Mouse (Mus musculus) embryonic stem cell, embryonic (primary cell): ENCODE results near the gene Cep41.

ENCODE experiments used
- CTCF ChIA-PET, 4 experiments: fragments of 300-600 bp in 2 of 4; fragments of 350-600 bp in 2 of 4; sonication (Branson Sonifier 250); formaldehyde crosslinking; loops; one replicate each; lab custom pipeline; 2022; ENCODE audit warnings: inconsistent platforms in 2 of 4; lab: Charles Lee
- POLR2A ChIA-PET, 4 experiments: fragments of 300-600 bp in 2 of 4; fragments of 350-600 bp in 2 of 4; sonication (Branson Sonifier 250); formaldehyde crosslinking; loops; one replicate each; lab custom pipeline; 2022; ENCODE audit warnings: antibody characterized with exemption in 4 of 4, inconsistent platforms in 1 of 4; lab: Charles Lee

Cep41 gene

DNA sequence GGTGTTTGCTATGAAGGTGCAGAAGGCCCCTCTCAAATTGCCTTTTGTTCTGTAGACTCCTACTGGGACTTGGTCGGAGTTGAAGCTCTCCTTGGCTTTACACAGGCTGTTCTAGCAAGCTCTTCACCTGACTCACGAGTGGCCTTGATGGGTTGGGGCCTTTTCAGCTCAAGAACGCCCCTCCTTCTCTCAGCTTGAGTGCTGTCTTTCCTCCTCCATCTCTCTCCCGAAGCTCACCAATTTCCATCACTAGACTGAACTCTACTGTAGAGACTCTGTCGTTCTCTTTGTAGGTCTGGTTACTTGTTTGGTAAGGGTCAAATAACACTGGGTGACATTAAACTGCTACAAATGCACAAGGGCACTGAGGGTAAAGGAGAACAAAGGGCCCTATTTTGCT is 723 bp downstream of the Cep41 start:
- ChIA-PET POLR2A (interaction anchor here in 2 of 4 experiments (1.1 to 2.6 kb wide), 5 partner anchors 44 to 302 kb away, joined by 4 to 7 read pairs (median 6); partner anchors contain the start of genes Ssmem1 (in 2 of the 2), Tmem209 (in 2 of the 2), Klhdc10 (in 1 of the 2) and Zc3hc1 (in 1 of the 2)), CTCF (interaction anchor here in 1 of 4 experiments (0.5 kb wide), 1 partner anchor 222 kb away, joined by 3 read pairs; no protein-coding TSS in a partner anchor)

DNA sequence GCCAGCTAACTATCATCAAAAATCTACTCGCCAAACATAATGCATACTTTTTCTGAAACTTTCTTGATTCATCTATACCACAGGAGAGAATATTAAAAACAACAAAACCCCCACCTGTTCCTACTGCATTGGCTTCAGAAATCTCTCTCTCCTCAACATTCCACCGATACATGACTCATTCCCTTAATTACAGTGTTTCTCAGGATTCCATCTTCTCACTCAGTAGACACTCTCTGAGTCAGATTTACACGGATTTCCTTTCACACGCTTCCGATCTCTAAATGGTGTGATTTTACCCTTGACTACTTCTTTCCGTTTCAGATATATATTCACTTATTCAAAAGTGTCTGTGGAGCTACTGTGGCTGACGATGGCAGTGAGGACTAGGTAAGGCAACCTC is 6.4 kb downstream of the Cep41 start:
- ChIA-PET POLR2A (interaction anchor here in 1 of 4 experiments (1.1 kb wide), 1 partner anchor 12 kb away, joined by 3 read pairs; no protein-coding TSS in a partner anchor), CTCF (interaction anchor here in 1 of 4 experiments (0.6 kb wide), 1 partner anchor 52 kb away, joined by 3 read pairs; no protein-coding TSS in a partner anchor)

DNA sequence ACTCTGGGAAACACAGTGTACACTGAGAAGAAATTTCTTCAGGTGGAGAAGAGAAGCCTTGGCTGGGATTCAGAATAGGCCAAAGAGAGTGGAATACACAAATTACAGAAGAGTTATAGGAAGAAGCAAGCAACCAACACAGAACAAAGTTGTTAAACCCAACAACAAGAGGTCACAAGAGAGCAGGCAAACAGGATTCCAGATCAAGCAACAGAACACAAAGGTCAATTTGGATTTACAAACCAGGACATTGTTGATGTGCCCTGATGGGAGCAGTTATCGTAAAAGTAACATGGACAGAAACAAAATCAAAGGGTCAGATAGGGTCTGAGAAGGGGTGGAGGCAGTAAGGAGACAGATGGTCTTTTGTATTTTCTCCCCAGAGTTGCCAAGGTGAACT is 9.0 kb downstream of the Cep41 start:
- ChIA-PET POLR2A (interaction anchor here in 1 of 4 experiments (0.5 kb wide), 1 partner anchor 68 kb away, joined by 3 read pairs; no protein-coding TSS in a partner anchor), CTCF (no interaction called here)

DNA sequence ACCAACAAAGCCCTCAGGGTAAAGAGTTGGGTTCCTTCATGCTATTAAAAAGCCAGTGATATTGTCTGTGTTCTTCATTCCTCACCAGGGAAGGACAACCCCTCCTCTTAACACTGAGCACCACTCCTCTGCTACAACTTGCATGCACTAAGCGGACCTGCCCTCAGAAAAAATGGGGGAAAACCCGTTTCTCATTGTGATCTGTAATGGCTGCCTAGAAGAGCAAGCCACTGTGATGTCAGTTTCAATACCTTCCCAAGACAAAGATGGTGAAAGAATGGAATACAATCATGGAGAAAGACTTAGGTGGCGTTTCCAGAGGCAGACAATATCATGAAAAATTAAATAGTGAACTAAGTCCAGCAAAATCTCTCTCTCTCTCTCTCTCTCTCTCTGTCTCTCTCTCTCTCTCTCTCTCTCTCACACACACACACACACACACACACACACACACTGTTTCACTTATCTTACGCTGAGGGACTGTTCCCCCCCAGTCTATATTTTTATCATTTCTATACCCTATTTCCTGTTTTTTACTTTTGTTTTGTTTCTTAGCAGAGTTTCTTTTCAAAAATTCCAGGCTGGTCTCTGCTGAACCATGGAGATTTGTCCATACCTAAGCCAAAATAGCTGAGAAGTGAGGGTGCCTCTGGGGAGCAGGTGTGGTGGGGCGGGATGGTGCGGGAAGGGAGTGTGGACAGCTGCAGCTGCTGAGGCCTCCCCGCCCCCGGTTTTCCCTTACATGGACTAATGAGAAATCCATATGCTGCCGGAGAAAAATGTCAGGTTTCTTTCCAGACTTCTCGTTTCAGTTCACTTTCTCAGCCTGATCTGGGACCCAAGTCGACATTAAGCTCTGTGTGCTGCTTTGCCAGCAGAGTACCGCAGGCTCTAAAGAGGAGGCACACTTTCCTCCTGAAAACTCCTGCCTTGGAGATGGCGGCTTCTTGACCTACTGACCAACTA is 11.3 kb downstream of the Cep41 start:
- POLR2A ChIA-PET, result interaction anchor here in 2 of 4 experiments (0.7 to 1.5 kb wide), 4 partner anchors 11 to 625 kb away, joined by 3 to 9 read pairs (median 4); partner anchors contain the start of genes Cep41 (in 1 of the 2), Ssmem1 (in 1 of the 2) and Tmem209 (in 1 of the 2)

DNA sequence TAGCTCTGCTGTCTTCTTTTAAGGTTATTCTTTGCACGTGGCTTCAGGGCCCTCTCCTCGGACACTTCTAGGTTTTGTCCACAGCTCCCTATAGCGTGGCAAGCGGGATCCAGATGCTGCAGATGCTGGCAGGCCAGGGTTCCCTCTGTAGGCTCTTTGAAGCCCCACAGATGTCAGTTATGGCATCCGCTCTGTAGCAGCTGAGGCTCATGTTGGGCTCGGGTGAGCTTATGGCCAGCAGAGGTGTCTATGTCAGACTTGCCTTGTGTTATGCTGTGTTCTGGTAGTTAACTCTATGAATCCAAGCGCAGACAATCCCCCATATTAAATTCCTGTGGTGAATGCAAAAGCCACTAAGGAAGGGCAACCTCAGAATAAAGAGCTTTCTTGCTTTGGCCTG is 13.1 kb downstream of the Cep41 start:
- CTCF ChIA-PET, result no interaction called here
- POLR2A ChIA-PET, result interaction anchor here in 2 of 4 experiments (0.6 to 1.5 kb wide), 5 partner anchors 9 to 19 kb away, joined by 3 to 9 read pairs (median 4); partner anchors contain the start of gene Cep41 (in 1 of the 2)

More for the DNA sequence above, 11.3 kb downstream of the Cep41 start:
- CTCF ChIA-PET, result interaction anchor here in 1 of 4 experiments (0.6 kb wide), 1 partner anchor 346 kb away, joined by 5 read pairs; no protein-coding TSS in a partner anchor

DNA sequence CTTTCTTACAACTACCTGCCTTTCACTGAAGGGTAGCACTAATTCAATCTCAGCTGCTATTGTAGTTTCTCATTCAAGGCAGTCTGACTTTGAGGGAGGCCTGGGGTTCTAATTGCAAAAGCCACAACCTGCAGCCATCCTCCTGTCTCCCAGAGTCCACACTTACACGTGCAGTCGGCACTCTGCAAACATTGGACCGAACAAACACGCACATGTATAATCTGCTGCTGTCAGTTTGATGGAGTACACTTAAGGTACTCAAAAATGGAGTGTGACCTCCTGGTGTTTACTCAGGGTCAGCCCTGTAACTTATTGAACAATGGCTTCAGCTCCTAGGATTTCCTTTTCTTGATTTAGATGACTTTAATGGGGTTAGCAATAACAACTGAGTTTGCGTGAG is 14.0 kb downstream of the Cep41 start:
- POLR2A ChIA-PET, result no interaction called here
- CTCF ChIA-PET, result no interaction called here

DNA sequence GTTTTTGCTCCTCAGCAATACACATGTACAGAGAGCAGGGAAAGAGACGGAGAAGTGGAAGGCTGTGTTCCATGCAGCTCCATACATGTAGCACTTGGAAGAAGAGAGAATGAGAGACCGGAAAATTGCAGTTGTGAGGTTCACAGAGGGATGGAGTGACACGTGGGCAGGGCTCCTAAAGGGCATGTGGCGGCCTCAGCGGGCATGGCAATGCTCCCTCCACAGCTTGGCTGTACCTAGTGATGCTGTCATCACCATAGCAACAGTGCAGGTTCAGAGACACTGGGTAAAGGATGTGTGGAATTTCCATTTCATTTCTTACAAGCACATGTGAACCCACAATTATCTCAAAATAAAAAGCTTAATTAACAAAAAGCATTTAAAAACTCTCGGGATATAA is 15.1 kb downstream of the Cep41 start:
- POLR2A ChIA-PET, result interaction anchor here in 1 of 4 experiments (2.0 kb wide), 1 partner anchor 15 kb away, joined by 7 read pairs; the partner anchor contains the start of gene Cep41
- CTCF ChIA-PET, result no interaction called here

DNA sequence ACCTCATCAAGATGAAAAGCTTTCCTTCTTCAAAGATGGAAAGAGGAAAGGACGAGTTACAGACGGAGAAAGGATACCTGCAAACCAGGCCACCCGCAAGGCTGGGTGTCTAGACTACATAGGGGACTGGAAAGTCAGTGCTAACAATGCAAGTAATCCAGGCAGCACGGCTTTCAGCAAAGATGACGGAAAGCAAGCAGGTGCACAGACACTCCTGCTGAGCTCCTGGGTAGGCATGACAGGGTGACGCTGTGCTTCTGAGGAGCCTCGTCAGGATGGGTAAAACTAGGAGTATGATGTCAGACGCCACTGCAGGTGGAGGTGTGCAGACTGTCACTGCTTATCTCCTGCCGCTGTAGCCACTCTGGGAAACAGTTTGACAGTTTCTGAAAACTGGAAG is 16.0 kb downstream of the Cep41 start:
- POLR2A ChIA-PET, result interaction anchor here in 1 of 4 experiments (2.0 kb wide), 1 partner anchor 16 kb away, joined by 7 read pairs; the partner anchor contains the start of gene Cep41

DNA sequence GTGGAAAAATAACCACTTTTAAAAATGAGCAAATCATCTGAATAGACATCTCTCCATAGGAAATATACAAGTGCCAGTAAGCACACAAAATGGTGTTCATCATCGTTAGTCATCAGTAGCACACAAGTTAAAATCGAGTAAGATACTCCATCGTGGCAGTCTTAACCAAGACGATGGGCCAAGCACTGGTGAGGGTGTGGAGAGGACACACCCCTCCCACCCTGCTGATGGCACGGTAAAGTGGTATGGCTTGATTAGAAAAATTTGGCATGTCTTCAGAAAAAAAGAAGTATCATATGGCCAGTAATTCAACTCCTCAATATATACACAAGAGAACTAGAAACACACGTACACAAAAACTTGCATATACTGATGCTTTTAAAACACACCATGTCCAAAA is 17.0 kb downstream of the Cep41 start:
- CTCF ChIA-PET, result no interaction called here
- POLR2A ChIA-PET, result no interaction called here

More for the DNA sequence above, 16.0 kb downstream of the Cep41 start:
- CTCF ChIA-PET, result no interaction called here

DNA sequence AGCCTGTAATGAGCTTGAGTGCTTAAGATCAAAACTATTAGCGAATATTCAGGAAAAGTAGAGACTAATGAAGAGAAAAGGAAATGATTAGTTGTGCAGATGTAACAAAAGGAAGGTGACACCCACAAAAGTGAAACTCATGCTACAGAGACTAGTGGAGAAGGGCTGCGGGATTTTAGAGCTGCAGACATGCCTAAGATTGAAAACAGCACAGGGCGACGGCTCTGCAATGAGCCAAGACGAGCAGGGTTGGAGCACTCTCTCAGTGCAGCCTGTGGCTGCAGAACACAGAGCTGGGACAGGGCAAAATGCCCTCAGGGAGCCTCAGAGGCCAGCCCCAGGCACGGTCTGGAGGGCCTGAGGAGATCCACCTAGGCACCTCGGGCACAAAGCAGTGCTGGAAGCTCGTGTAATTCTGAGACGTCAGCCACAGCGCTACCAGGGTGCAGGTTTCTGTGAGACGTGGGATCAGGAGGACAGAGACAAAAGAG is 18.2 kb downstream of the Cep41 start:
- ChIA-PET POLR2A (interaction anchor here in 2 of 4 experiments (0.5 to 1.6 kb wide), 5 partner anchors 11 to 166 kb away, joined by 3 to 6 read pairs (median 3); partner anchors contain the start of genes Cep41 (in 1 of the 2), Ssmem1 (in 1 of the 2) and Tmem209 (in 1 of the 2)), CTCF (interaction anchor here in 2 of 4 experiments (0.5 to 1.4 kb wide), 3 partner anchors 62 to 395 kb away, joined by 3 to 4 read pairs (median 3); no protein-coding TSS in a partner anchor)

DNA sequence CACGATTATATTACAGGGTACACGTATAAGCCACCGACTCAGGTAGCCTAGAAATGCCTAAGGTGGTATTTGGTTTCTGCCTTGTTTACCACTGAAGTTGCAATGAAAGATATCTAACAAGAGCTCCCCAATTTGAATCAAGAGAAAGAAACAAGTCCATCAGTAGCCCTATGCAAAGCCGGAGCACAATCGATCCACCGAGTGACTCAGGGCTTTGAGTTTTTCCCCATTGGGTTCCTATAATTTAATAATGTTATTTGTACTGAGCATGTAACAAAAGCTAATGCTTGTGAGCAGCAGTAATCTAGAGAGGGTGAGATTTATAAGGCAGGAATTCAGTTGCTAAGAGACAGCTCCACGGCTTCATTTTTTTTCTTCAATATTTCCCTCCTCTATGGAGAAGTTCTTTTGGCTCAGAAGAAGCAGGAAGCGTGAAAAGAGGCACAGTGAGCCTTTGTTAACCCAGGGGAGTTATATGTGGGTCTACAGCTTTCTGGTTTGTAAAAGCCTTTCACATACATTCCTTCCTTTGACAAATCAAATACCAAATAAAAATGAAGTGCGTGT is 18.8 kb downstream of the Cep41 start:
- POLR2A ChIA-PET, result interaction anchor here in 2 of 4 experiments (0.5 to 1.6 kb wide), 5 partner anchors 12 to 165 kb away, joined by 3 to 6 read pairs (median 3); partner anchors contain the start of genes Cep41 (in 1 of the 2), Ssmem1 (in 1 of the 2) and Tmem209 (in 1 of the 2)
- CTCF ChIA-PET, result interaction anchor here in 3 of 4 experiments (0.6 to 1.4 kb wide), 3 partner anchors 62 to 308 kb away, joined by 3 to 10 read pairs (median 4); no protein-coding TSS in a partner anchor

DNA sequence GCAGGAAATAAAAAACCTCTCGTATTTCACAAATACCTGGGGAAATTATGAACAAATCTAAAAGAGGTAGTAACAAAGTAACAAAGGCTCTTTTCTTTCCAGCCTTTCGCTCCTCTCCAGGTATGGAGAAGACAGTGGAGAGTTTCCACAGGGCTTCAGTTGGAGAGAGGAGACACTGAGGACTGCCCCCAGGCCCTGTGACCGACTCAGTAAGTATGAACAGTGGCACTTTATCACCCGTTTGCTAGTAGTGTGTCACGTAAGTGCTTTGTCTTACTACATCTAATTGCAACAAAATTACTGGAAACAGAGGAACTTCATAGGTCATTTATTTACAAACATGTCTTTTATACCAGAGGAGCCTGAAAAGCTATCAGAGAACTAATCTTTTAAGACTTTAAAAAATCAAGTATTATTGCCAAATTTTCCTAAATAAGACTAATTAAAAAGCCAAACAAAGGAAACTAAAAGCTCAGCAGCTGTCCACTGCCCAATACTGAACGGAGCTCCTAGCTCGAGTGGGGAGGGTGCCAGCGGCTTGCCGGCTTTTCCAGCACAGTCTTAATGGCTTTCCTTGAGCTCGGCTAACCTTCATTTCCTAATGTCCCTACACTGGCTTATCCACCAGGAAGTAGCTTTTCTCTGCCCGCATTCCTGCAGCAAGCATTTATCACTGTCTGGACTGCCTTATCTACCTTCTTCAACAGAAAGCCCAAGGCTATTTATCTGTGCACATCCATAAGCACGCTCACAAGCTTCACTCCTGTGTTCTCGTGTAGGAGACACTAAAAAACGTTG is 19.6 kb downstream of the Cep41 start:
- POLR2A ChIA-PET, result interaction anchor here in 2 of 4 experiments (0.8 to 1.6 kb wide), 3 partner anchors 13 to 164 kb away, joined by 3 read pairs; partner anchors contain the start of genes Ssmem1 (in 1 of the 2) and Tmem209 (in 1 of the 2)
- CTCF ChIA-PET, result interaction anchor here in 3 of 4 experiments (0.6 to 1.4 kb wide), 4 partner anchors 41 to 309 kb away, joined by 4 to 10 read pairs (median 4); no protein-coding TSS in a partner anchor

DNA sequence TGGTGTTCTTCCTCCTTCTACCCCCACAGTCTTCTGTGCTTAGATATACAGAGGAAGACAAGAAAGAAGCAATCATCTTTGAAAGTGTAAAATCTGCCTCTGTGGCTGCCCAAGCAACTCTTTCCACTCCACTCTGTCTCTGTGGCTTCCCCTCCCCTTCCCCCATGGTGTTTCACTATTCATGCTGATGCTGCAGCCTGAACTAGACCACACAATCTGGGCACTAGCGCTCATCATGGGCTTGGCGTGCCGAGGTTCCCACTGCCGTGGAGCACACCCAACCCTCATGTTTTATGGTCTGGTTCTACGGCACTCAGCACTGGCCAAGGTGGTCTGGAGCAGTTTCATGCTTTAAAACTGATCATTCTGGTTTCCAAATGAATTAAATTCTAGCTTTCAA is 21.9 kb downstream of the Cep41 start:
- CTCF ChIA-PET, result interaction anchor here in 2 of 4 experiments (0.5 to 0.7 kb wide), 2 partner anchors 10 to 136 kb away, joined by 4 to 5 read pairs; no protein-coding TSS in a partner anchor

DNA sequence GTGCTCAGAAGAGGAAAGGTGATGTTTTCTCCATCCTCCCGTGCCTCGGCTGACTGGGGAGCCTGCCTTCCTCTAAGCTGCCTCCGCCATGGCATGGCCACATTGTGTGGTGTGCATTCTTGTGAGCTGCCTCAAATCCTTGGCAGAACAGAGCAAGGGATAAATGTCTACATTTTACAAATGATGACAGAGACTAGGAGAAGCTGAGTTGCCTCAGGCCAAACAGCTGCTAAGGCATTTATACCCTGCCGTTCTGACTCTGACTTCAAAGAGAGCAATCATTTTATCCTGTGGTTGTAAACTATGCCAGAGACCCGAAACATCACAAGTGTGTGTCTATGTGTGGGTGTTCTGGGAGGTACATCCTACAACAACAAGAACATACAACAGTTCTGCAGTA is 26.0 kb downstream of the Cep41 start:
- CTCF ChIA-PET, result no interaction called here
- POLR2A ChIA-PET, result no interaction called here

More for the DNA sequence above, 21.9 kb downstream of the Cep41 start:
- POLR2A ChIA-PET, result interaction anchor here in 2 of 4 experiments (0.9 to 1.4 kb wide), 5 partner anchors 9 to 123 kb away, joined by 3 to 5 read pairs (median 3); no protein-coding TSS in a partner anchor

DNA sequence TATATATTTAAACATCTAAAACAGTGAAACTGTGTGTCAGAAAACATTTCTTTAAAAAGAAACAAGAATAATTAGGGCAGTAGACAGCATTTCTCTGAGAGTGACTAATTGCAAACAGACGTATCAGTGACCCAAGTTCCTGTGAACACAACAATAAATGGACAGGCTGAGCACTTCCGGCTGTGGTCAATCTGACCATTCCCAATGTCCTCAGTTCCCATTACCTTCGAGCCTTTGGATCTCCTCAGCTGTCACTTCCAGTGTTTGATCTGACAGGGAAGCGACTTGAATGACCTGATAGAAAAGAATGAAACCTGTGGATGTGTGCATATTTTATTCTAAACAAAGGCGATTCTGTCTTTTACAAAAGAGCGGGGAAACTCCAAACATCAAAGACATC is 27.5 kb downstream of the Cep41 start:
- POLR2A ChIA-PET, result no interaction called here
- CTCF ChIA-PET, result no interaction called here

DNA sequence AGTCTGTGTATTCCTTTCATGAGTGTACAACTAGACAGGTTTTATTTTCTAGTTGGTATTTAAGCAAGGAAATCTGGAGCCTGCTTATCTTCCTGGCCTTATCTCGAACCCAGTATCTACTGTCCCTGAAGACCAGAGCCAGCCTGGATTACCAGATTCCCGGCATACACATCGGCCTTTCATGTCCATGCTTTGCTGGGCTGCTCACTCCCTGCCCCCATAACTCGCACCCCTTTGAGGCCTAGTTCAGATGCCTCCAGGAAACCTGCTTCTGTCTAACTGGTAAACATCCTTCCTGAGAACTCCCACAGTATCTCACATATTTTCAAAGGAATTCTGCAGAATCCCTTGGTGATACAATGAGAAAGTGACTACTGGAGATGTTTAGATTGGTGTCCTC is 28.3 kb downstream of the Cep41 start:
- POLR2A ChIA-PET, result no interaction called here

DNA sequence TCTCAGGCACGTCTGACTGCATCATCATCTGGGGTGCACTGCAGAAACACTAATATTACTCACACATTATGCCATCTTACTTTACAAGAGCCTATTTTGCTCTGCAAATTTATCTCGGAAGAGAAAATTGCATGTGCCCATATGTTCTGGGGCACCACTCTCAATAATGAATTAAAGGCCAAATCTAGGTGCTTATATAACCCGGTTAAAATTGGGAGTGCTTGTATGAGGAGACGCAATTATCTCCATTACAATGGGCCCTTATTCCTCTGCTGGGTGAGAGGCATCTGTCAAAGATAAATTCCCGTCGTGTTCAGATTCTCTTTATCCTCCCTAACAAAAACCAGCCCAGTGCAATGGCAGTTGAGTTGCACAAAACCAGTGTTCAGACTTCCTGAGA is 28.8 kb downstream of the Cep41 start:
- ChIA-PET POLR2A (no interaction called here), CTCF (no interaction called here)

More for the DNA sequence above, 28.3 kb downstream of the Cep41 start:
- CTCF ChIA-PET, result no interaction called here
